Mouse (Mus musculus) heart, adult 10 weeks (tissue): ENCODE results near the gene Isg15. TPM values are rescaled to one million over a fixed set of nuclear protein-coding genes. Genes with fewer than 3 reads are reported as not detected.

Experiments
- polyA plus RNA-seq: library from polyadenylated mRNA; stranded (reverse); fragments of 350-450 nt; fragmentation: Illumina TruSeq; extraction: RNeasy Lipid Tissue Mini Kit (QIAGEN cat#74804); gene quantifications from one replicate; pipeline ENCODE4 v1.2.3, GENCODE M21; 2014; ENCODE audit warnings: low read depth, low replicate concordance

Isg15 gene
- polyA plus RNA-seq = 10.3 TPM

DNA sequence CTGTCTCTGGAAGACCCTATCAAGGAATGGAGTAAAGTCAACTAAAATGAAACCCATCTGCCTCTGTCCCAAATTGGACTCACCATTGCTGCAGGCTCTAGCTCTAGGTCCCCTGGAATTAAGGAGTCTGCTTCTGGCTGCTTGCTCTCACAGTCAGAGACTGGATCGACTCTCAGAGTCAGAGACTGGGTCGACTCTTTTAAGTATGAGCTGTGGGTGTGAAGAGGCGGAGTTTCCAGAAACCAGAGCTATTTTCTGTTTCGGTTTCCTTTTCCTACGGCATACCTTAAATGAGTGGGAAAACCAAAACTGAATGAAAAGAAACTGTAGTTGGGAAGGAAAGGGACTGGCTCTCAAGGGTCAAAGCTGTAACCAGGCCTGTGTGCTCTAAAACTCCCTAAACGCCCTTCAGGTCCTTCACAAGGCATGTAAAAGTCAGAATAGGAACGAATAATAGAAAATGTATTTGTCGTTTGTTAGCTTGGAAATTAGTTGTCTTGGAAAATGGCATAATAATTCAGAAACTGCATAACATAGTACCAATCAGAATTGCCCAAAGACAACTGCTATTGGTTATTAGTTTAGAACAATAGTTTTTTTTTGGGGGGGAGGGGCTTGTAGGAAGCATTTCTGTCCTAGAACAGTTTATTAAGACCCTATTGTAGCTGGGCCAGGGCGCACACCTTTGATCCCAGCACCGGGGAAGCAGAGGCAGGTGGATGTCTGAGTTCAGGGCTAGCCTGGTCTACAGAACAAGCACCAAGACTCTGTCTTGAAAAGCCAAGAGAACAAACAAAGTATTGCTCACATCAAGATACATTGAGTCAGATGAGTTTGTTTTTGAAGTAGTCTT, at the start of gene Isg15:
Gene Isg15 (minus strand): TSS at position 196 of the 853 bp plus-strand sequence.

DNA sequence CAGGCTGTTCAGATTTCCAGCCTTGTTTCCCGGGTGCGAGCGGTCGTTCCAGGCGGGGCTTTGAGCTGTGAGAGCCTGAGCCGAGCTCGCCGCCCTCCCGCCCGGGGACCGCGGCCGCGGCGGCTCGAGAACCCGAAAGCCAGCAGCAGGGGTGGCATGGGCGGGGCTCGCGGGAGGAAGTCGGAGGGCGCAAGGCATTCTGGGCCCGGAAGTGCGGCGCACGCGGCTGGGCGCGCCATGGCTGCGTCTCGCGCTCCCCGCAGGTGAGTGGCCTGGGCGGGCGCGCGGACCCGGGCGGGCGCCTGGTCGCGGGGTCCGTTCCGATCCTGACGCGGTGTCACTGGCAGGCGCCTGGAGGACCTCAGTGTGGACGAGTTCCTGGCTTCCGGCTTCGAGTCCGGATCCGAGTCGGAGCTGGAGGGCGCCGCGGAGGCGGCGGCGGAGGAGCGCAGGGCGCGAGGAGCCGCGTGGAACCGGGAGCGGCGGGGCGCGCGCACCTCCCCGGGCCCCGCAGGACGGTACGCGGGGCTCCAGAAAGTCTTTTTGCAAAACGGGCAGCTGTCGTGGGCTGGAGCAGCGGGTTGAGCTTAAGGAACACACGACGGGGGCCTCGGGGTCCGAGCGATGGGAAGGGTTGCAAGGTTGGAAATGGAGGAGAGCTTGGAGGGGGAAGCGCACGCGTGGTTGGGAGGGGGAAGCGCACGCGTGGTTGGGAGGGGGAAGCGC, 35.4 kb upstream of the Isg15 start, which contains the start of gene Noc2l:
Gene Noc2l (plus strand): TSS at position 203 of the 726 bp plus-strand sequence.

DNA sequence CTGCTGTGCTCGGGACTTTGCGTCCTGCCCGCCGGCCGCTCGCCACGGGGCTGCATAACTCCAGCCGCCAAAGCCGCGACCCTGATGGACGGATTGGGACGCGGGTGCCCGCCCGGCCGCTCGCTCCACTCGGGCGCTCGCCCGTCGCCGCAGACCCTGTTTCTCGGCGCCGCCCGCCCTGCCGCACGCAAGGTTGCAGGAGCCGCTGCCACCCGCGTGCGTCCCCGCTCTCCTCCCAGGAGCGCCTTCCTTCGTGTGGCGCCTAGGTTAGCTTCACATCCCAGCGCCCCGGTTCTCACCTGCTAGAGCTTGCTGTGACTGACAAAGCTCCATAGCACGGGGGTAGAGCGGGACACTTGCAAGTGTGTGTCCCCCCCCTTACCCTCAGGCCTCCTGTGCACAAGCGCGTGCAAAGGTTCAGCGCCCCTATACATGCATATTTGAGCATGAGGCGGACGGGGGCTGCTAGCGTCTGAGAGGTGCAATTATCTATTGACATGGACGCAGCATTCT, 34.1 kb upstream of the Isg15 start, which contains the start of gene Plekhn1:
Gene Plekhn1 (minus strand): TSS at position 157 of the 513 bp plus-strand sequence.

DNA sequence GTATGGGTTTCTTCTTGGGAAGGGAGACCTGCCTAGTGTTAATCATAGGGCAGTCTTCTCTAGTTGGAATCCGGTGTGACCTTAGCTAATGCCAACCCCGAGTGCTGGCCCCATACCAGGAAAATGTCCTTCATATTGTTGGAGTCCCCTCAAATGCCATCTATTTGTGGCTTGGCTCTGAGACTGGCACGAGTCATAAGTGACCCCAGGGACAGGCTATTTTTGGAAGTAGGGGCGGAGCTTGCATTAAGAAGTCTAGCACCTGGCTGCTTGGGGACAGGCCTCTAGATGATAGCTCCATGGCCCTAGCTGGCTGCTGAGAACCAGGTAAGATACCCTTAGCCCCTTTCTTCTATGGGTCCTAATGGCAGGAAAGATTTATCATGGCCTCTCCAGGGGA, 15.0 kb upstream of the Isg15 start, which contains the start of gene Perm1:
Gene Perm1 (plus strand): TSS at position 220 of the 400 bp plus-strand sequence.

DNA sequence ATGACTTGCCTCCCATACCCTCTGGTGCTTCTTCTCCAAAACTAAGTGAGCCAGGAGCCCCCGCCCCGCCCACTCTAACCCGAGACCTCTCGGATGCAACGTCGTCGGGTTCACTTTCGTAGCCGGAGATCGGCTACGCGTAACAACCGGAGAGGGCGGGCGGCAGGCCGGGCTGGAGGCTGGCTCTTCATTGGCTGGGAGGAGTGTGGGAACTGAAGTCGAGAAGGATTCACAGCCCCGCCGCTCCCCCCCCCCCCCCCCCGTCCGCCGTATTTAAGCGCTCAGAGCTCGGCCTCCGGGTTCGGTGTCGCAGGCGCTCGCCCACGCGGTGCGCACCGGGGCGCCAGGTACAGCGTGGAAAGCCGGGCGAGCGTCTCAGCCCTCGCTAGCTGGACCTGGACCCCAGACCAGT, 2.4 kb upstream of the Isg15 start, which contains the start of gene AW011738:
Gene AW011738 (plus strand): TSS at position 304 of the 412 bp plus-strand sequence.

DNA sequence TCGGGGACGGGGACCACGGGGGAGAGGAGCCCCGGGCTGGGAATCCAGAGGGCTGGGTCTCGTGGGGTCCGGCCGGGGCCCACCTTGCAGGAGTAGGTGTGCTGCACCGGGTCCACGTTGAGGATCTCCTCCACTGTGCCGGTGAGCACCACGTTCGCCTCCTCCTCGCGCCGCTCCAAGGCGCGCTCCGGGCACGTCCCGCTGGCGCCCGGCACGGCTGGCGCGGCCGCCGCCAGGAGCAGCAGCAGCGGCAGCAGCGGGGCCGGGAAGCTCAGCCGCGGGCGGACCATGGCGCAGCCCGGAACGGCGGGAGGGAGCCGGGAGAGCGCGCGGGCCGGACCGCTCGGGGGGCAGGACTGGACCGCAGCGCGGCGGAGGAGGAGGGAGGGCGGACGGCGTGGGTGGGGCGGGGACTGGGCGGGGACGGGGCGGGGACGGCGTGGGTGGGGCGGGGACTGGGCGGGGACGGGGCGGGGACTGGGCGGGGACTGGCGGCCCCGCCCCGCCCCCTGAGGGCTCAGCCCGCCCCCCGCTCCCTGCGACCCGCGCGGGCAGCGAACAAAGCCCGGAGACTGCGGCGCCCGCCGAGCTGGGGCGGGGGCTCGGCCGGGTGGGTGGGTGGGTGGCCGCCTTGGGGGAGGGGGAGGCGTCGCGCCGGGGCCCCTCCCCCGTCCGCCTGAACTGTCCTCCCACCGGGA, 3.3 kb downstream of the Isg15 start, which contains the start of gene Agrn:
Gene Agrn (minus strand): TSS at position 358 of the 698 bp plus-strand sequence.

Other genes starting within 250 kb of the Isg15 start
- gene C1qtnf12, start 238.5 kb downstream of the Isg15 start, polyA plus RNA-seq = 18.6 TPM
- 2.0 TPM for gene B3galt6, start 208.2 kb downstream of the Isg15 start, polyA plus RNA-seq
- 104 TPM for gene Sdf4, start 207.9 kb downstream of the Isg15 start, polyA plus RNA-seq
- gene Tnfrsf4, start 187.0 kb downstream of the Isg15 start, polyA plus RNA-seq = not detected
- not detected for gene Tnfrsf18, start 174.7 kb downstream of the Isg15 start, polyA plus RNA-seq
- not detected for gene Ttll10, start 141.4 kb downstream of the Isg15 start, polyA plus RNA-seq
- gene 9430015G10Rik, start 90.8 kb downstream of the Isg15 start, polyA plus RNA-seq = 5.9 TPM
- not detected for gene Rnf223, start 70.3 kb downstream of the Isg15 start, polyA plus RNA-seq
- gene Agrn, start 3.3 kb downstream of the Isg15 start, polyA plus RNA-seq = 39.4 TPM
- gene AW011738, start 2.5 kb upstream of the Isg15 start, polyA plus RNA-seq = 7.6 TPM
- gene Perm1, start 15.1 kb upstream of the Isg15 start, polyA plus RNA-seq = 246 TPM
- 15.0 TPM for gene Plekhn1, start 34.0 kb upstream of the Isg15 start, polyA plus RNA-seq
- gene Noc2l, start 35.2 kb upstream of the Isg15 start, polyA plus RNA-seq = 33.6 TPM
- gene Samd11, start 54.8 kb upstream of the Isg15 start, polyA plus RNA-seq = not detected
- gene Vmn2r-ps159, start 130.3 kb upstream of the Isg15 start, polyA plus RNA-seq = not detected